Mouse (Mus musculus): Measurements from ENCODE around the gene Lhx2.

Gene Lhx2

GRCm38 (mm10) chr2:38347811-38348551, 8.9 kb downstream of the Lhx2 start:
- DNase-seq: no peak

DNA sequence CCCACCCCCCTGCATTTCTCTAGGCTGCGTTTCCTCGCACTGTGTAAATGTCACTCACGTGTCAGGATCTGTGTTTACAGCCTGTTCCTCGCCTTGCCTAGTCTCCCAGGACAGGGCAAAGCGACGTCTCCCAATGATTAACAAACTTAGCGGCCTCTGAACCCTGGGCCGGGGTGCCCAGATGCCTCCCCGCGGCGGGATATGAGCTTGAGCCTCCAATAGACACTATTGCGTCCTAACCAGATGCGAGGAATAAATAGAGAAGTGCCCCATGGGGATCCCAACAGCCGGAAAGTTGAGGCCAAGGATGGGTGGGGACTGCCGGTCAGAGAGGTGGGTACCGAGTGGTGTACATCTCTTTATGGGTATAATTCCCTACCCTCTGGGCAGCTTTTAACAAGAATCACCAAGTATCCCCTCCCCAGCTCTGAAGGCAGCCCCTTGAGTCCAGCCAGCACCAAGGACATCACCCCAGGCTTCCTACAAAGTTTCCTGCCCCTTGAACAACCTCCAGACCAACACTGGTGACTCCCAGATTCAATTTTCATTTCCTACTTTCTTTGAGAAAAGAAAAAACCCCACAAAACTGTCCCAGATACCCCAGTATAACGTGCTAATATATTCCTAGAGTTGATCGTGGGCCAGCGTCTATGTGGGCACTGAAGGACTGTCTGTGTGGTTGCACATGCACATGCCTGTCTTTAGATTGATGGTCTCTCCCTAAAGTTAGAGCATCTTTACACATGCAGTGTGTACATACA, 9.8 kb downstream of the Lhx2 start:
- peak; percentile 67 to 72 for DNase-seq

DNA sequence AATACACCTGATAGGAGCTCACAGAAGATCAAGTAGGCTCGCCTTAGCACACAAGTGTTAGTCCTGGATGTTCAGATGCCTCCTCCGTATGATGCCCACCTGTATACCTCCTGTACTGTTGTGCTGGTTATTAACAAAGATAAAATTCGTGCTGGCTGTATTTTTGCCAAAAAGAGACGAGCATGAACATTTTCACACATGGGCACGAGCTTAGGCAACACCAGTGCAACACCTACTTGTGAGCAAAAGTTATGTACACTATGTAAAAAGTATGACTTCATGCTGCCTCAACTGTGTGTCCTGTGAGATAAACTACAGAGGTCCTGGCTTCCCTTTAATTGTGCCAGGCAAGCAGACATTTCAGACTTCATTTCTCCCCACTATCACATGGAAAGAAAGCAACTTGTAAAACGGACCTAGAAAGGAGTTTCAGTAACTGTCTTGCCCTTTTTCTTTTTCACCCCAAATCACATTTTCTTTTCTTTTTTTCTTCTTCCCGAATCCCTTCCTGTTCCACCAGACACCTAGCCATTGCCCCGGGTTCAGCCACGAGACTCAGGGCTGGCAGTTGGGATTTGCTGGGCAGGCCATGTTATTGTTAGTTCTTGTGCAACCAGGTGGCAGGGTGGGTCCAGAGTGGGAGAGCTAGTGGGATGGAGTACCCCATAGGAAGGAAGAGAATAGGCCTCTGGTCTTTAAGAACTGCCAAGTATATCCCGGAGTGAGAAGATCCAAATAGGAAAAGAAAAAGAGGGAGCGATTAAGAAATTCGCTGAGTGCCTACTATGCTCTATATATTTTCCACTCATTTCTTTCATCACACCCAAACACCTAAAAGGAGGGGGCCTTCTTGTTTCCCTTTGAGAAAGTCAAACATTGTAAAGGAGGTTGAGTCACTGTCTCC, 10.6 kb downstream of the Lhx2 start:
- no peak for DNase-seq

DNA sequence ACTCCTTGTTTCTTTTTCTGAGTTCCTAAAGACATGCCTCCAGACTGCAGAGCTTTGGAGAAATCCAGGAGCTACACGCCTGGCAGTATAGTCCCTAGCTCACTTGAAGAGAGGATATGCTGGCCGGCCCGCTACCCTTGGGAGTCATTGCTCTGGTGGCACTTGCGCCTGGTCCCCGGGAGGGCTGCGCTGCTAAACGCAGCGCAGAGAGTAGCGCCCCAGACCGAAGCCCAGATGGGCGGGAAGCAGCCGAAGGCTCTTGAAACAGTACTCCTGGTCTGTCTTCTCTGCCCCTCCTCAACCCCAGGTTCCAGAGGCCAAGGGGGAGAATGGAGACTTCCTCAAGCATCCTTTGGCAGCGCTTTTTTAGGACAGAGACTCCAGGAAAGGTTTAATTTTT, 11.3 kb downstream of the Lhx2 start:
- DNase-seq: no peak

DNA sequence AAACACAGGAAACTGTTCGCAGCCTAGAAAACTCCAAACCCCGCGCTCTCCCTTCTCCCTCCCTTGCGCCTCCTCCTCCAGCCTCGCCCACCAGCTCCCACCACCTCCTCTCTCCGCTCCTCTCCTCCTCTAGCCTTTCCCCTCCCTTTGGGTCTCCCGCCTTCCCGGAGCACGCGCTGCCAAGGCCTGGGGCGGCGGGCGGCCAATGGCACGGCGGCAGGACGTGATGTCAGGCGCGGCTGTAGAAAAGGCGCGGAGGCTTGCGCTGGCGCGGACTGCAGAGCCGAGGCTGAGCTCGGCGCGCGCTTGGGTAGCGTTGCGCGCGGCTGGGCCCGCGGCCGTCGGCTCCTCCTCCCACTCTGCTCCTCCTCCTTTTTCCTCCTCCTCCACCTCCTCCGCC, 11.7 kb downstream of the Lhx2 start:
- DNase-seq: peak; percentile 51 to 61

- DNase-seq: no peak
These were observed 12.7 kb downstream of the Lhx2 start for GRCm38 (mm10) chr2:38351641-38352320.

- peak; percentile 30 to 47 for DNase-seq
These were observed 13.4 kb downstream of the Lhx2 start for GRCm38 (mm10) chr2:38352321-38353007.

GRCm38 (mm10) chr2:38353008-38353379, 13.9 kb downstream of the Lhx2 start:
- DNase-seq: no peak

GRCm38 (mm10) chr2:38353664-38354063, 14.6 kb downstream of the Lhx2 start:
- no peak for DNase-seq

DNA sequence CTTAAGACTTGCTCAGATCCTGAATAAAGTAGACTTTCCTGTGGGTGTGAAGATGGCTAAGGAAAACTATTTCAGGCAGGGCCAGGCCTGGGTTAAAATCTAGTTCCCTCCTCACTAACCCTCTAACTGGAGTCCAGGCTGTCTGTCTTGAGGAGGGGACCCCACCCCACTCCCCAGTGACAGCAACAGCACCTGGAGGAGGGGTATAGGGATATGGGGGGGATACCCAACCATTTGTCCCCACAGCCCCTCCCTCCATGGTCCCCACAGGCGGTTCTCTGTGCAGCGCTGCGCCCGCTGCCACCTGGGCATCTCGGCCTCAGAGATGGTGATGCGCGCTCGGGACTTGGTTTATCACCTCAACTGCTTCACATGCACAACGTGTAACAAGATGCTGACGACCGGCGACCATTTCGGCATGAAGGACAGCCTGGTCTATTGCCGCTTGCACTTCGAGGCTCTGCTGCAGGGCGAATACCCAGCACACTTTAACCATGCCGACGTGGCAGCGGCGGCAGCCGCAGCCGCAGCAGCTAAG, 15.2 kb downstream of the Lhx2 start:
- DNase-seq: no peak

DNA sequence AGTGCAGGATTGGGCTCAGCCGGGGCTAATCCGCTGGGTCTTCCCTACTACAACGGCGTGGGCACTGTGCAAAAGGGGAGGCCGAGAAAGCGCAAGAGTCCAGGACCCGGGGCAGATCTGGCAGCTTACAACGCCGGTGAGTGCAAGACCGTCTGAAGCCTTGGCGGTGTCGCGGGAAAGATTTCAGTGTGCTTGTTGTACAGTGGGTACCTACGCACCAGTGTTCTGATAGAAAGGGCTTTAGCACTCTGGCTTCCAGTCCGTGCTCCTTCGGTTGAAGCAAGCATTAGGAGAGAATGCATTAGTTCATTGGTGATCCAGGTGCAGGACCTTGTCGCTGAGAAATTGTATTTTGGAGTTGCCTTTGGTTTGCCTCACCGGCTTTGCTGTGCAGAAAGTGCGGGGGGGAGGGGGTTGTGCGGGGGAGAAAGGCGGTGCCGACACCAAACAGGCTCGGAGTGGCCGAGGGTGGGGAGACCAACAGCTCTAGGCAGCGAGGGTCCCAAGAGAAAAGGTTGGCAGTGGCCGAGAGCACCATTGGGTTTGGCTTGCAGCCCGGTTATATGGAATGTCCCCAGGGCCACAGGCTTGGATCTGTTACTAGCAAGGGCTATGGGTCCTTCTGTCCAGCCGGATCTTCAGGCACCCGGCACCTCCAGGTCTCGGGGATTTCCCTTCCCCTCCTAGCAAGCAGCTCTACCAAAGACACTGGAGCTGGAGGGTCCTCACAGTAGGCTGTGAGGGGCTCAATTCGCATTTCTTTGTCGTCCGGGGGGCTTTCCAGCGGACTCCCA, 15.8 kb downstream of the Lhx2 start:
- no peak for DNase-seq

DNA sequence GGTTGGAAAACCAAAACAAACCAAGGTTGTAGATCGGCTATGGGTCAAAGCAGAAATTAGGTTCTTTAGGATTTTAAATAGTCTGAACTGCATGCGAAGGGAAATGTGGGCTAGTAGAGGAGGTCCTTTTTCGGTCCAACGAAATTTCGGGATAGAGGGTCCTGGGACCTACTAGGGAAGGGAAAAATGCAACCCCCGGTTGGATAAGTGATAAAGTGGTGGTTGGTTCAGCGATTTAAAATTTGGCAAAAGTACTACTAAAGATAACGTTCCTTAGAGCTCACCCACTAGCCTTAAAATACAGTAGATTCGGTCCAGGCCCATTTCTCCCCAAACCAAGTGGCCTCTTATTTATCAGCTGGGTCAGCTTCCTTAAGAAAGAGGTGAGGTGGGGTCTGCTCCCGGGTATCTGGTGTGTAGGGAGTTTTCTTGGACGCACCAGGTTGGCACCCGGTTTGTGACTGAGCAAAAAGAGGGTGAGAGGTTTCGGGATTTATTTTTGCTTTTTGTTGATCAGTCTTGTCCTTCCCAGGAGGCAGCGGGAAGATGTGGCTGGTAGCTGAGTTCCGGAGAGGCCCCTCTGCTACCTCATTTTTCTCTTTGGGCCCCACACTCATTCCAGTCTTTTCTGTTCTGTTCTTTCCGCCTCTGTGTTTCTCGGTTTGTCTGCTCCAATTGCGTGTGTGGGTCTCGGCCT, 16.8 kb downstream of the Lhx2 start:
- DNase-seq: no peak

DNA sequence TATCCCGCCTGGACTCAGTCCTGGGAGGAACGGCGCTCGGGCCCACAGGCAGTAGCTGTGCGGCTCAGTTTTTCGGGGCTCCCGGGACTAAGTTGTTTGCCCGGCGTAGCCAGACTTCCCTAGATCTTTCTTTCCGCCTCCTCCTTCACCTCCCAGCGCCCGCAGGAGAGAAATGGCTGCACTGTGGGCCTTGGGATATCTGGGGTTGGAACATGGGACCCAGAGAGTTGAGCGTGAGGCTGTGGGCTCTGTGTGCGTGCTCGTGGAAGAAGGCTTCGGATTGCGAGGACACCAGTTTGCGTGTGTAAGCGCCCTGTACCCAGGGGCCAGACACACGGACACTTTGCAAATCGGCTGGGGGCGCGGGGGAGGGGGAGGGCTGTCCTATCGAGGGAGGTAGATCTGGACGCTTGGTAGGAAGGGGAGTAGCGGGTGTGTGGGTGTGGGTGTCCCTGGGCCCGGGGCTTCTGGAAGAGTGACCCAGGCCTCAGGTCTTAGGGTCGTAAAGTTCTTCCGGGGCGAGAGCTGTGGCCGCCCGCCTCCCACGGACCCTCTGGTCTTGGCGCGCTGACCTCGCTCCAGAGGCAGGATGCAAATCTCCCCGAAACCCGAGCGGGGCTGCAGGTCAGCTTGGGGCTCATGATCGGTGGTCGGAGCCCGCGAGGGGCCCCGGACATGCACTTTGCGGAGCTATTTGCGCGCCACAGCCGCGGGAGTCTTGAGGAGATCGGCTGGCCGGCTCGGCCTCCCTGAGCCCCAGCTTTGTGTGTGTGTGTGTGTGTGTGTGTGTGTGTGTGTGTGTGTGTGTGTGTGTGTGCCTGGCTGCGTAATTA, 17.6 kb downstream of the Lhx2 start:
- DNase-seq: no peak

DNA sequence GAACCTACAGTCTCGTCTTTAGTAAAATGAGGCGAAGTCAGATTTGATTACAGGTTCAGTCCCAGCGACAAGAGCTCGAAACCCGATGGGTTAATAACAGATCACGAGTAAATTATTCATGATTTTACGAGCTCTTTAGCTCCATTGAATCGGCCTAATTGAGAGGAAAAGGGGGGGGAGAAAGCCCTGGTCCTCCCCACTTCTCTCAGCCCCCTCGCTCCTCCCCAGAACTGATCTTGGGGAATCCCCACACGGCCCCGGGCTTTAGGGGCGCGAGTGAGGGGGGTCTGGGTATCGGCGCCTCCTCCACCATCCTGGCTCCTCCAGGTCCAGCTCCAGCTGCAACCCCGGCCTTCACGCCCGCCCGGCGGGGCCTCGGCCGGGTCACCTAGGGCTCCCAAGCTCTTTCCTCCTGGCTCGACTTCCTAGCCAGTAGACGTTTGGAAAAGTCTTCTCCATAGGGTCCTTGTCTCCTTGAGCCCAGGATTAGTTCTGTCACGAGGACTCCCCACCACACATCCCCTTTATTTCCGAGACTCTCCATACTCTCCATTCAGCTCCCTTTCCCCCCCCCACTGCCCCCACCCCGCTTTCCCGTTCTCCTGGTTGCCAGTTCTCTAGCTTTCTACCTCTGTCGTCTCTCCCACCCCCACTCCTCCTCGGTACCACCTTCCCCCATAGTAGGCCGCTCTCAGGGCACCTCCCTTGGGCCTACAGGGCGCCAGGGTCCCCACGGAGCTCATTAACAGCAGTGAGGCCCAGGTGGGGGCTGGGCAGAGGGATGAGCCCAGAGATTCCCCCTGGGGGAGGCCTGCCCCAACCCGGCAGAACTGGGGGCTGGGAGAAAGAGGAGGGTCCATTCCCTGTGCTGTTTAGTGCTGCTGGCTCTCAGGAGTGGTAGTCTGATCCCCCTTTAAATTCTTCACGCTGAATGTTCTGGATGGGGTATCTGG, 18.5 kb downstream of the Lhx2 start:
- no peak for DNase-seq

GRCm38 (mm10) chr2:38358611-38359010, 19.5 kb downstream of the Lhx2 start:
- no peak for DNase-seq

GRCm38 (mm10) chr2:38359186-38359585, 20.1 kb downstream of the Lhx2 start:
- DNase-seq: no peak

- no peak for DNase-seq
These were observed 20.7 kb downstream of the Lhx2 start for GRCm38 (mm10) chr2:38359811-38360210.

DNA sequence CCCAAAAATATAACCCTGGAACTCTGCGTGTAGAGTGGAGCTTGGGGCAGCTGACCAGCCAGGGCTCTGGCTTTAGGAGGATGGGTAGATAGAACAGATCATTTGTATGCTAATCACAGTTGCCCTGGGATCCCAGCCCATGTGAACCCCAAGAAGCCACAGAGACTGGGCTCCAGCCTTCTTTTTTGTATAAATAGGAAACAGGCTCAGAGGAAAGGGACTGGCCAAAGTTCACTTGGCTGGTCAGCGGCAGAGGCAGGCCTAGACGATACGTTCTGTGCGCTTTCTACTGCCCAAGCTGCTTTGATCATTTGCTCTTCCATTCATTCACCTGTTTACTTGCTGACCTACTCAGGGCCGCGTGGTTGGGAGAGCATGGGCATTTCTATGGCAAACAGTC, 27.1 kb downstream of the Lhx2 start:
- DNase-seq: no peak
